Mouse (Mus musculus) macrophage (primary cell): ENCODE data around the gene Abcc3. TPM values are rescaled to one million over a fixed set of nuclear protein-coding genes. Genes with fewer than 3 reads are reported as not detected.
"Not testable (repeated sequence)": the region's sequence is repeated elsewhere in the genome, so short reads cannot be mapped to it uniquely, and the experiment has no call there.

ENCODE experiments used
- H3K27ac ChIP-seq: fragments of 350-480 bp; formaldehyde crosslinking; 2 replicates; pipeline ENCODE4 v1.9.0; 2021
- H3K36me3 ChIP-seq: fragments of 350-480 bp; formaldehyde crosslinking; 2 replicates; pipeline ENCODE4 v1.9.0; 2021; ENCODE audit errors: inconsistent target
- H3K4me3 ChIP-seq: fragments of 350-480 bp; formaldehyde crosslinking; 2 replicates; pipeline ENCODE4 v1.9.0; 2021; ENCODE audit errors: inconsistent target
- H3K79me2 ChIP-seq: fragments of 350-480 bp; formaldehyde crosslinking; 2 replicates; pipeline ENCODE4 v1.9.0; 2021; ENCODE audit errors: inconsistent target
- whole genome bisulfite sequencing: methylation state at CpG from one replicate; pipeline ENCODE4 v1.1.7; 2026; ENCODE audit warnings: inconsistent platforms; ENCODE audit not compliant: missing documents; 5-methylcytosine and 5-hydroxymethylcytosine counted together
- polyA plus RNA-seq: library from polyadenylated mRNA; stranded (reverse); fragments of 250-400 nt; gene quantifications from 3 replicates; pipeline ENCODE4 v1.2.4, GENCODE M21; 2018; ENCODE audit warnings: inconsistent platforms

Abcc3 gene
- polyA plus RNA-seq, 1 experiment from 2014 or later, result 91.2 TPM

DNA sequence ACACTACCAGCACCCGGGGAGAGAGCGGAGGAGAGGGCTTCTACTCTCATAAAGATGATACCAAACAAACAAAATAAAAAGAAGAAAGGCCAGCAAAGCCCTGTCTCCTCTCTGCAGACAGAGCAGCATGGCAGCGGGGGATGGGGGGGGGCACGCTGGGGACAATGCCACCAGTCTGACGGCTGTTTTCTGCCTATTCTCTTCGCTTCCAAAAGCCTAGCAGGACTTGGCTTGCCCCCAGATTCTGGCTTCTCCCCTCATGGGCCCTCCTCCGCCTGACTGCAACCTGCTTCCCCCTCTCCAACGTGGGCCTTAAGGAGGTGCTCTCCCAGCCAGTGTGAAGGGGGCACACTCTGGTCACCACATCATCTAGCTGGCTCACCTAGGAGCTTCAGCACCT lies 20.7 kb upstream of the Abcc3 start:
- Histone ChIP-seq H3K36me3 (no peaks in the 10 kb centered on the region), H3K27ac (no peak overlapping the region), H3K79me2 (no peaks in the 10 kb centered on the region), H3K4me3 (no peak overlapping the region)
- 29% methylated on average over 8 of the region's 8 CpGs for WGBS

DNA sequence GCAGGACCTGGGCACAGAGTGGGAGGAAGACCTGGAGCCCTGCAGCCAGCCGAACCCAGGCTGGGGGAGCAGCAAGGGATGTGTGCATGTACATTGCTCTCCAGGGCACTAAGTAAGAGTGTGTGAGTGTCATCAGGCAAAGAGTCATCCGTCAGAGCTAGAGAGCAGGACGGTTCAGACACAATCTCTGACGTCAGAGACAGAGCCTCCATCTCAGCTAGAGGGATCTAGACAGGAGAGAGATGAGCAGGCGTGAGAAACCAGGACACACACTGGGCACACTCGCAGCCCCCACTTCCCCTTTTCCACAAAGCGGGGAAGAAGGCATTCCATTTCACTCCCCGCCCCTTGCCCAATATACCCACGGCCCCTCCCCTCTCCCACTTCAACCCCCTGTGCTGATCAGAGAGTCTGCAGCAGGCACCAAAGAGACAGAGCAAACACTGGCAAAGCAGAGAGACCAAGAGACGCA lies 20.2 kb upstream of the Abcc3 start:
- Histone ChIP-seq H3K36me3 (no peaks in the 10 kb centered on the region), H3K27ac (no peak overlapping the region), H3K79me2 (no peaks in the 10 kb centered on the region), H3K4me3 (no peak overlapping the region)
- 18% methylated on average over 10 of the region's 10 CpGs for WGBS

DNA sequence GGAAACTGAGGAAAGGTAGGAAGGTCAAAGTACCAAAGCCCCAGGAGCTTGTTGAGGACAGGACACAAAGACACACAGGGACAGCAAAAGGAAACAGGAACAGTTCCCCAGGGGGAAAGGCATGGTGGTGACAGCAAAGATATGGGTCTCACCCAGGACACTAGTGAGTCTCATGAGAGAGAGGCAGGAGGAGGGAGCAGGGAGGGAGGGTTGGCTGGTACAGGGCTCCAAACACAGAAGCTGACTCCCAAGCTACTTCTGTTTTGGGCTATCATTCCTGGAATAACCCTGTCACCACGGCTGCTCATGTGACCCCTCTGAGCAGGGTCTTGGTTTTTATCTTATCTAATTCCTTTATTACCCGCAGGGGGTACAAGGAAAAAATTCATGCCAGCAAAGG lies 19.8 kb upstream of the Abcc3 start:
- no peak overlapping the region for H3K27ac ChIP-seq
- WGBS, result 37% methylated on average over 2 of the region's 2 CpGs
- H3K36me3 ChIP-seq, result no peaks in the 10 kb centered on the region
- H3K4me3 ChIP-seq, result no peak overlapping the region
- H3K79me2 ChIP-seq, result no peaks in the 10 kb centered on the region

DNA sequence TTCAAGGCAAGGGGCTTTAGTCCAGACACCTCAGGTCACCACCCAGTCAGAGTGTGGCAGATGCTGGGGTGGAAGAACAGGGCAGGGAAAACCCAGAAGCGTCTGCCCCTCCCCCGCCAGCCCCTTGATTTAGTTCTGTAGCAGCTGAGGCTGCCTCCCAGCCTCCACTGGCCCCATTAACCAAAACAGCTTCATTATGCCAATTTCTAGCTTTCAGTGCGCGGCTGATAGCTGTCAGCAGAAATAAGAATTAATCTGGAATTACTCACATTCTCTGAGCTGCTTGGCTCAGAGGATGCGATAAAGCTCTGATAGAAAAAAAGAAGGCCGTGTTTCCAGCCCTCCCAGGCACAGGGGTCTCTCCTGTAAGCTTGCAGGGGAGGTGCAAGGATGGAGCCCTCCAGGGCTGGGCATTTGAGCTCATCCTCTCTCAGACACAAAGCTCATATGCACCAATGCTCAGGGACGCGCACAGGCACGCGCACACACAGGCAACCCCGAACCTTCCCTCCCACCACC lies 15.1 kb upstream of the Abcc3 start:
- WGBS, result 64% methylated on average over 11 of the region's 11 CpGs
- Histone ChIP-seq H3K4me3 (no peak overlapping the region), H3K36me3 (no peaks in the 10 kb centered on the region)

GRCm38 (mm10) chr11:94405348-94405747 lies 12.6 kb upstream of the Abcc3 start:
- Histone ChIP-seq H3K79me2 (no peaks in the 10 kb centered on the region), H3K4me3 (no peak overlapping the region), H3K36me3 (no peaks in the 10 kb centered on the region), H3K27ac (no peak overlapping the region)
- WGBS, result 67% methylated on average over 6 of the region's 6 CpGs

More for the DNA sequence above, 15.1 kb upstream of the Abcc3 start:
- Histone ChIP-seq H3K79me2 (no peaks in the 10 kb centered on the region), H3K27ac (no peak overlapping the region)

- H3K4me3 ChIP-seq, result no peak overlapping the region
- H3K36me3 ChIP-seq, result no peaks in the 10 kb centered on the region
- WGBS, result 25% methylated on average over 11 of the region's 11 CpGs
- H3K79me2 ChIP-seq, result no peaks in the 10 kb centered on the region
- H3K27ac ChIP-seq, result no peak overlapping the region
These were observed 12.0 kb upstream of the Abcc3 start for GRCm38 (mm10) chr11:94404641-94405260.

DNA sequence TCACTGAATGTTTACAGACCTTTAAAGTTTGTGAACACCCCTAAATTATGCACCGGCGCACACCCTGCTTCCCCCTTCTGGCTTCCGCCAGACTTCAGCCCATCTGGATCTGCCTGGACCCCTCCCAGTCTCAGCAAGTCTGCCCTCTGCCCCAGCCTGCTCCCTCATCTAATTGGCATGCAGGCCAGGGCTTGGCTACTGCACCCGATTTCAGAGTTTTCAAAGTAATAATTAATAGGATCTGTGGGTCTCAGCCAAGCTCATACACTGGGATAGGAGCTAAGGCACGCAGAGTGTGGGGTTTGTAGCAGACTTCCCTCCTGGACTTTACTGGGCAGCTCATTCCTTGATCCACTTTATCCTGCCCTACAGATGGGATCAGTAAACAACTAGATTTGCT lies 11.4 kb upstream of the Abcc3 start:
- H3K4me3 ChIP-seq, result no peak overlapping the region
- H3K36me3 ChIP-seq, result no peaks in the 10 kb centered on the region
- WGBS, result 87% methylated on average over 5 of the region's 5 CpGs
- no peak overlapping the region for H3K27ac ChIP-seq
- H3K79me2 ChIP-seq, result no peaks in the 10 kb centered on the region

DNA sequence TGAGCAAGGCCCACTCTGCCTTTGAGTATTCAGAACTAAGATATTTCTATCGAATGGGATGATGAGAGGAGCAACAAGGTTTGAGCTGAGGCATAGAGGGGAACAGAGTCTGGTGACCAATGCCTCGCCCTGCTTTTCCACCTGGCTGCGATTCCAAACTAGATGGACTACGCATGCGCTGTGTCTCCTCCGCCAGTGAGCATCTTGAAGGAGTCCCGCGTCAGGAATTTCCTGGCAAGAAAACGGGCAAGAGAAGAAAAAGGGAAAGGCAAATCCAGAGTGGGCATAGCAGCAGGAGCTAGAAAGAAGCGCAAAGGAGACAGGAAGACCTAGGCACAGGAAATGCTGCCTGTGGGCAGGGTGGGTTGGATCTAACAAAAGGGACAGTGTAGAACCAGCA lies 11.0 kb upstream of the Abcc3 start:
- 91% methylated on average over 10 of the region's 10 CpGs for WGBS
- no peaks in the 10 kb centered on the region for H3K36me3 ChIP-seq

GRCm38 (mm10) chr11:94402731-94403130 lies 9.9 kb upstream of the Abcc3 start:
- no peak overlapping the region for H3K27ac ChIP-seq
- H3K79me2 ChIP-seq, result no peaks in the 10 kb centered on the region
- WGBS, result 97% methylated on average over 5 of the region's 5 CpGs
- H3K36me3 ChIP-seq, result no peaks in the 10 kb centered on the region
- no peak overlapping the region for H3K4me3 ChIP-seq

More for the DNA sequence above, 11.0 kb upstream of the Abcc3 start:
- Histone ChIP-seq H3K79me2 (no peaks in the 10 kb centered on the region), H3K4me3 (no peak overlapping the region), H3K27ac (no peak overlapping the region)

- H3K79me2 ChIP-seq, H3K4me3 ChIP-seq, H3K27ac ChIP-seq, H3K36me3 ChIP-seq: not testable (repeated sequence)
- 92% methylated on average over 3 of the region's 4 CpGs for WGBS
These were observed 9.2 kb upstream of the Abcc3 start for GRCm38 (mm10) chr11:94402029-94402428.

DNA sequence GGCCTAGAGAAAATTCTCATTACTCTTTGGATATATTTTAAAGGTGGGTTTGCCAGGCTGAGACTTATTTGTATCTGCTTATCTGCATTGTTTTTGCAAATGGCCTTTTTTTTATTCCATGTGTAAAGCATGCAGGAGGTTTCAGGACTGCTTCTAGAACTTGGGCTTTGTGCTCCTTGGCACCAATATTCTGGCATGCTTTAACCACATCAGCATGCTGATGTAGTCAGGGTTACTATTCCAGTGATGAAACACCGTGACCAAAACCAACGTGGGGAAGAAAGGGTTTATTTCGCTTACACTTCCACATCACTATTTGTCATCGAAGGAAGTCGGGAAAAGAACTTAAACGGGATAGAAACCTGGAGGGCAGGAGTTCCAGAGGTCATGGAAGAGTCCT lies 8.2 kb upstream of the Abcc3 start:
- Histone ChIP-seq H3K36me3 (no peaks in the 10 kb centered on the region), H3K27ac (no peak overlapping the region), H3K79me2 (no peaks in the 10 kb centered on the region), H3K4me3 (no peak overlapping the region)
- 66% methylated on average over 6 of the region's 6 CpGs for WGBS

DNA sequence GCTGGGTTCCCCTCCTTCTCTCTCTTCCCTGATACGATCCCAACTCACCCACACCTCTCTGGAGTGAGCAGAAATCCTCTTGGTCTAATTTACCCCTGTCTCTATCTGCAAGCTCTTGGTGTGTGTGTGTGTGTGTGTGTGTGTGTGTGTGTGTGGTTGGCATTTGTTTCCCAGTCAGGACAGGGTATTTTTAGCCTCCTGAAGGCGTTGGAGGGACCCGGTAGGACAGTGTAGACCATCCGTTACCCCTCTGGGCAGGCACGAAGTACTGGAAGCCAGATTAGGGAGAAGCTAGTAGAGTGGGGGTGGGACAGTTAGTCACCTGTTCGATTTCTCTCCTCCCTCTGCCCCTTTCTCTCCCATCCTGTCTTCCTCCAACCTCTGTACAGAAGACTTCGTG lies 1.3 kb upstream of the Abcc3 start:
- Histone ChIP-seq H3K36me3 (no peaks in the 10 kb centered on the region), H3K79me2 (peaks cover 28% of the 10 kb centered on the region), H3K4me3 (no peak overlapping the region), H3K27ac (no peak overlapping the region)
- WGBS, result 87% methylated on average over 7 of the region's 7 CpGs

- 80% methylated on average over 4 of the region's 4 CpGs for WGBS
- not testable (repeated sequence) for H3K36me3 ChIP-seq, H3K27ac ChIP-seq, H3K4me3 ChIP-seq
- H3K79me2 ChIP-seq, result peaks cover 34% of the 10 kb centered on the region
These were observed 693 bp upstream of the Abcc3 start for GRCm38 (mm10) chr11:94393490-94393889.

- Histone ChIP-seq H3K27ac (no peak overlapping the region), H3K36me3 (no peaks in the 10 kb centered on the region), H3K79me2 (peaks cover 47% of the 10 kb centered on the region), H3K4me3 (no peak overlapping the region)
- WGBS, result 86% methylated on average over 10 of the region's 10 CpGs
These were observed 1.1 kb downstream of the Abcc3 start for GRCm38 (mm10) chr11:94391661-94392060.

DNA sequence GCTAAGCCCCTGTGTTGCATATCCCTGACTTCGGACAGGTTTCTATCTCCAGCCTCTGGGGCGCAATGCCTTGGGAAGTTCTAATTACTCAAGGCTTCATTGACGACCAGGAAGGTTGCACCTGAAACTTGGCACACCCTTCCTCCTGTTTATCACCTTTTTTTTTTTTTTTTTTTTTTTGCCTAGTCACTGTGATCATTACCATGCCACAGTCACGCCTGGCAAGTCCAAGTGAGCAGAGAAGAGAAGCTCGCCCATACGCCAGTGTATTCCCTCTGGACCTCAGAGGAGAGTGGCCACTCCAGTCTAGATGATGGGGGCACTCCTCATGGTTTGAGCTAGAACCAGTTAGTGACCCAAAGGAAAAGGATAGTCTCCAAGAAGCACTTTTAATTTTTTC lies 2.0 kb downstream of the Abcc3 start:
- H3K27ac ChIP-seq, result no peak overlapping the region
- no peak overlapping the region for H3K4me3 ChIP-seq
- H3K36me3 ChIP-seq, result no peaks in the 10 kb centered on the region
- WGBS, result 91% methylated on average over 6 of the region's 6 CpGs
- peaks cover 47% of the 10 kb centered on the region for H3K79me2 ChIP-seq
